Mouse (Mus musculus) adrenal gland, postnatal 36 days (tissue): ENCODE measurements around the gene Cggbp1. TPM values are rescaled to one million over a fixed set of nuclear protein-coding genes. Genes with fewer than 3 reads are reported as not detected.
"Not testable (repeated sequence)": the region's sequence is repeated elsewhere in the genome, so short reads cannot be mapped to it uniquely, and the experiment has no call there.

Source experiments
- DNase-seq, 2 experiments: peaks; one replicate each; pipeline ENCODE4 v3.0.0; 2021; ENCODE audit warnings: mixed read lengths in 1 of 2
- long read RNA-seq, 2 experiments: library from polyadenylated mRNA; stranded (forward); transcript quantifications; one replicate each; pipeline ENCODE4 v2.0.0; 2021; ENCODE audit warnings: borderline sequencing depth in 2 of 2
- total RNA-seq, 2 experiments: library from RNA; stranded (reverse); gene quantifications; 2 replicates each; pipeline ENCODE4 v1.2.3; 2021

Cggbp1 gene
- 100 to 1,000 TPM; 131 to 157 TPM for total RNA-seq
- long read RNA-seq, experiment 1, full-length matches to known transcripts = 56 of 91 reads
- long read RNA-seq, experiment 1, partial matches to known transcripts = 8 of 91 reads
- long read RNA-seq, experiment 1, other reads (novel, unspliced or antisense) = 27 of 91 reads
- long read RNA-seq, experiment 2, full-length matches to known transcripts = 16 of 21 reads
- long read RNA-seq, experiment 2, partial matches to known transcripts = 2 of 21 reads
- long read RNA-seq, experiment 2, other reads (novel, unspliced or antisense) = 3 of 21 reads

- peak; percentile 100 for DNase-seq
These were observed at the start of gene Cggbp1, which contains the start of gene Zfp654 for GRCm38 (mm10) chr16:64851563-64852362. TSS of gene Cggbp1 (plus strand) at chr16:64851996. TSS of gene Zfp654 (minus strand) at chr16:64851652.

GRCm38 (mm10) chr16:64803041-64803440 lies 48.8 kb upstream of the Cggbp1 start:
- no peak for DNase-seq

GRCm38 (mm10) chr16:64817094-64817765 lies 34.6 kb upstream of the Cggbp1 start:
- DNase-seq = no peak

GRCm38 (mm10) chr16:64823890-64824289 lies 27.9 kb upstream of the Cggbp1 start:
- DNase-seq = no peak

GRCm38 (mm10) chr16:64824474-64824873 lies 27.3 kb upstream of the Cggbp1 start:
- no peak for DNase-seq

GRCm38 (mm10) chr16:64830291-64830690 lies 21.5 kb upstream of the Cggbp1 start:
- no peak for DNase-seq

GRCm38 (mm10) chr16:64835996-64836545 lies 15.7 kb upstream of the Cggbp1 start:
- peak in 1 of 2 experiments; percentile 16 for DNase-seq

- no peak for DNase-seq
These were observed 15.1 kb upstream of the Cggbp1 start for GRCm38 (mm10) chr16:64836709-64837108.

- no peak for DNase-seq
These were observed 10.1 kb upstream of the Cggbp1 start for GRCm38 (mm10) chr16:64841481-64842373.

GRCm38 (mm10) chr16:64842374-64842729 lies 9.4 kb upstream of the Cggbp1 start:
- no peak for DNase-seq

- DNase-seq = peak in 1 of 2 experiments; percentile 16
These were observed 5.8 kb upstream of the Cggbp1 start for GRCm38 (mm10) chr16:64845947-64846346.

- peak; percentile 46 to 64 for DNase-seq
These were observed 1.3 kb upstream of the Cggbp1 start for GRCm38 (mm10) chr16:64850287-64851084.

GRCm38 (mm10) chr16:64851085-64851562 lies 672 bp upstream of the Cggbp1 start:
- DNase-seq = no peak

- peak; percentile 63 to 83 for DNase-seq
These were observed 660 bp downstream of the Cggbp1 start for GRCm38 (mm10) chr16:64852441-64852871.

GRCm38 (mm10) chr16:64852891-64853290 lies 1.1 kb downstream of the Cggbp1 start:
- DNase-seq = no peak

GRCm38 (mm10) chr16:64856946-64857345 lies 5.2 kb downstream of the Cggbp1 start:
- DNase-seq = no peak

GRCm38 (mm10) chr16:64865841-64866240 lies 14.0 kb downstream of the Cggbp1 start:
- DNase-seq = not testable (repeated sequence)

GRCm38 (mm10) chr16:64868613-64869012 lies 16.8 kb downstream of the Cggbp1 start:
- no peak for DNase-seq

- DNase-seq = no peak
These were observed 17.8 kb downstream of the Cggbp1 start for GRCm38 (mm10) chr16:64869621-64870020.

- DNase-seq = peak in 1 of 2 experiments; percentile 33
These were observed 20.5 kb downstream of the Cggbp1 start for GRCm38 (mm10) chr16:64872296-64872695.
